Mouse (Mus musculus): ENCODE results near the gene Utp20. TPM values are rescaled to one million over a fixed set of nuclear protein-coding genes. Genes with fewer than 3 reads are reported as not detected.
A peak's percentile ranks its signal among the peaks of the same experiment; 100 is the strongest.
"Not testable (repeated sequence)": the region's sequence is repeated elsewhere in the genome, so short reads cannot be mapped to it uniquely, and the experiment has no call there.

Utp20 gene
- polyA plus RNA-seq, 1 experiment from 2014 or later = 13.7 TPM

GRCm38 (mm10) chr10:88826947-88827306, 323 bp upstream of the Utp20 start:
- WGBS = 2% methylated on average over 6 of the region's 6 CpGs
- not testable (repeated sequence) for ATAC-seq (ENCODE audit: insufficient read depth, low FRiP score, low read depth); H3K36me3 ChIP-seq; H3K27me3 ChIP-seq (replicated peaks); H3K9ac ChIP-seq; H3K27ac ChIP-seq; H3K9me3 ChIP-seq; H3K4me1 ChIP-seq
- peak overlapping the region; percentile 71 for H3K4me2 ChIP-seq
- H3K4me3 ChIP-seq (replicated peaks) = peak overlapping the region; percentile 96

- no peaks in the 10 kb centered on the region for H3K9me3 ChIP-seq
- ATAC-seq (ENCODE audit: insufficient read depth, low FRiP score, low read depth) = no peak
- H3K27me3 ChIP-seq (replicated peaks) = no peaks in the 10 kb centered on the region
- no peak overlapping the region for H3K9ac ChIP-seq
- no peak overlapping the region for H3K27ac ChIP-seq
- no peaks in the 10 kb centered on the region for H3K4me1 ChIP-seq
- WGBS = 89% methylated on average over 5 of the region's 5 CpGs
- H3K4me2 ChIP-seq = no peak overlapping the region
- H3K36me3 ChIP-seq = peaks cover 26% of the 10 kb centered on the region; the same call in 1 of the 2 replicates
- H3K4me3 ChIP-seq (replicated peaks) = no peak overlapping the region
These were observed 9.3 kb downstream of the Utp20 start for GRCm38 (mm10) chr10:88817335-88817734.

GRCm38 (mm10) chr10:88815256-88815655, 11.3 kb downstream of the Utp20 start:
- H3K4me3 ChIP-seq (replicated peaks) = no peak overlapping the region
- H3K36me3 ChIP-seq = peaks cover 33% of the 10 kb centered on the region; the same call in 1 of the 2 replicates
- no peak overlapping the region for H3K27ac ChIP-seq
- H3K4me1 ChIP-seq = no peaks in the 10 kb centered on the region
- WGBS = 91% methylated on average over 2 of the region's 2 CpGs
- H3K27me3 ChIP-seq (replicated peaks) = no peaks in the 10 kb centered on the region
- no peaks in the 10 kb centered on the region for H3K9me3 ChIP-seq
- ATAC-seq (ENCODE audit: insufficient read depth, low FRiP score, low read depth) = no peak
- H3K9ac ChIP-seq = no peak overlapping the region
- H3K4me2 ChIP-seq = no peak overlapping the region

DNA sequence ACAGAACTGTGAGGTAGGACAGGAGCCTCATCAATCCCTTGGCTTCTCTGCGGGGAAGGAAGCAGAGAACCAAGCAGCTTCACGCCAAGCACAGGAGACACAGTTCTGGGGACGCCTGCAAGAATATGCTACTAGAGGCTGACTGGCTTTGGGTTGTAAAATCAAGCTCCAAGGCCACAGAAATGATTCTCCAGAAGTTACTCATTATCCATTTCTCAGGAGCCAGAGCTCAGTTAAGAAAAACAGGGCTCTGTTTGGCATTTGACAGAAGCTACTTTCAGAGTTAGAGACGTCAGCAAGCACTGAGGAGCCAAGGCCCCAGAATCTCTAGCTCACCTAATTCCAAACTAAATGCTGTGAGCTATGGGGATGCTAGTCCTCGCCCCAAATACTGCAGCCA, 14.9 kb downstream of the Utp20 start:
- no peaks in the 10 kb centered on the region for H3K9me3 ChIP-seq
- no peak overlapping the region for H3K4me2 ChIP-seq
- no peak overlapping the region for H3K4me3 ChIP-seq (replicated peaks)
- no peak overlapping the region for H3K9ac ChIP-seq
- H3K4me1 ChIP-seq = no peaks in the 10 kb centered on the region
- ATAC-seq (ENCODE audit: insufficient read depth, low FRiP score, low read depth) = no peak
- WGBS = 87% methylated on average over 5 of the region's 5 CpGs
- H3K36me3 ChIP-seq = peaks cover 36% of the 10 kb centered on the region
- H3K27me3 ChIP-seq (replicated peaks) = no peaks in the 10 kb centered on the region
- H3K27ac ChIP-seq = no peak overlapping the region

GRCm38 (mm10) chr10:88802236-88802635, 24.4 kb downstream of the Utp20 start:
- Histone ChIP-seq H3K4me1 (no peaks in the 10 kb centered on the region), H3K27ac (no peak overlapping the region), H3K9me3 (no peaks in the 10 kb centered on the region), H3K4me2 (no peak overlapping the region), H3K27me3 (replicated peaks) (no peaks in the 10 kb centered on the region), H3K36me3 (peaks cover 14% of the 10 kb centered on the region), H3K4me3 (replicated peaks) (no peak overlapping the region), H3K9ac (no peak overlapping the region)
- no peak for ATAC-seq (ENCODE audit: insufficient read depth, low FRiP score, low read depth)
- WGBS = 86% methylated on average over 3 of the region's 3 CpGs

- no peaks in the 10 kb centered on the region for H3K9me3 ChIP-seq
- H3K36me3 ChIP-seq = peaks cover 12% of the 10 kb centered on the region; the same call in 1 of the 2 replicates
- 87% methylated on average over 7 of the region's 7 CpGs for WGBS
- no peak for ATAC-seq (ENCODE audit: insufficient read depth, low FRiP score, low read depth)
- no peaks in the 10 kb centered on the region for H3K4me1 ChIP-seq
- H3K27me3 ChIP-seq (replicated peaks) = no peaks in the 10 kb centered on the region
- H3K4me3 ChIP-seq (replicated peaks) = no peak overlapping the region
- H3K9ac ChIP-seq = no peak overlapping the region
- no peak overlapping the region for H3K4me2 ChIP-seq
- H3K27ac ChIP-seq = no peak overlapping the region
These were observed 27.2 kb downstream of the Utp20 start for GRCm38 (mm10) chr10:88799381-88799780.

DNA sequence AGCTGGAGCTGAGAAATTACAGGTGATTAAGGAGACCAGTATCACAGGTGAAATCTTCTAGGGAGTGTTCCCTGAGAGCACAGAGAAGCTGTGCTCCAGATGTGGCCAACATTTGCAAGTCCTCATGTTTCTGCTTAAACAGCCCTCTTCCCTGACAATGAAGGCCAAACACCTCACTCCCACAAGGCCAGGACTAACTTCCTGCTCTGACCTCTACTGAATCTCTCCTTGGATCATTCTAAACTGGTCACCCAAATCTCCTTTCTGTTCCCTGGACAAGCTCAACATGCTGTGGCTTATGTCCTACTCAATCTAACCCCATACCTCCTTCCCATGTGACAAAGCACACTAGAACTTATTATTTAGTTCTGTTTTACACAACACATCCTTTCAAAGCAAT, 29.2 kb downstream of the Utp20 start:
- Histone ChIP-seq H3K4me3 (replicated peaks) (no peak overlapping the region), H3K27ac (no peak overlapping the region), H3K27me3 (replicated peaks) (no peaks in the 10 kb centered on the region), H3K4me2 (no peak overlapping the region), H3K9me3 (no peaks in the 10 kb centered on the region), H3K4me1 (no peaks in the 10 kb centered on the region), H3K36me3 (peaks cover 14% of the 10 kb centered on the region; the same call in 1 of the 2 replicates), H3K9ac (no peak overlapping the region)
- no peak for ATAC-seq (ENCODE audit: insufficient read depth, low FRiP score, low read depth)

DNA sequence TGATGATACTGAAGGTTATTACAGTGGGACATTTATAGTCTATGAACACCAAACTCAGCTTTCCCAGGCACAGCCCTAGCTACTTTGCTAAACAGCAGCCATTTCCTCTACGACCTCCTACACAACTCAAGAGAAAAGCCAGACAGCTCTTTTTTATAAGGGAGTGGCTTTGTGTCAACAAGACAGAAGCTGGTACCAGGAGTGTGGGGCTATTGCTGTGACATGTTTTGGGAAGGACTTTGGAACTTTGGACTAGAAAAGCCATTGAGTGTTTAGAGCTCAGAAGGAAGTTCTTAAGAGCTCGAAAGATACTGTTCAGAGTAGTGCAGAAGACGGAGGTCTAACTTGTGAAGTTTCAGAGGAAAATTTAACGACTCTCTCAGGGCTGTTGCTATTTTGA, 29.7 kb downstream of the Utp20 start:
- Histone ChIP-seq H3K4me3 (replicated peaks) (no peak overlapping the region), H3K4me1 (no peaks in the 10 kb centered on the region), H3K27ac (no peak overlapping the region), H3K9ac (no peak overlapping the region), H3K9me3 (no peaks in the 10 kb centered on the region), H3K4me2 (no peak overlapping the region), H3K27me3 (replicated peaks) (no peaks in the 10 kb centered on the region), H3K36me3 (peaks cover 14% of the 10 kb centered on the region; the same call in 1 of the 2 replicates)
- ATAC-seq (ENCODE audit: insufficient read depth, low FRiP score, low read depth) = peak; percentile 88
- 73% methylated on average over 4 of the region's 4 CpGs for WGBS

DNA sequence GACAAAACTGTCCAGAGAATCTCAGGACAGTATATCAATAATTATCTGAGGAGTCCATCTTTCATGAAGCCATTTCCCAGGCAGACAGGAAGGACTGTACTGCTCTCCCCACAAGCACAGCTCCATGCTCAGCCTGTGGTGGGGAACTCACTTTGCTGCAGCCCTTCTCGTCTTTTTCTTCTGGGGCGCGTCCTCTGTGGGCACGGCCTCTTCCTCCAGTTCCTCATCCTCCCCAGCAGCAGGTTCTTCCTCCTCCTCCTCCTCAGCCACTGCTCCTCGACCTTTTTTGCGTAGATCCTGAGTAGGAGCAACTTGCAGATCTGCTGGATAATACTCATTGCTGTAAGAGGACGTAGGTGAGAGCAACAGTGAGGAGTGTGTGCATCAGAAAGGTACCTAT, 31.4 kb downstream of the Utp20 start:
- ATAC-seq (ENCODE audit: insufficient read depth, low FRiP score, low read depth) = no peak
- peaks cover 21% of the 10 kb centered on the region for H3K36me3 ChIP-seq

GRCm38 (mm10) chr10:88794606-88795005, 32.0 kb downstream of the Utp20 start:
- H3K9me3 ChIP-seq = no peaks in the 10 kb centered on the region
- no peaks in the 10 kb centered on the region for H3K27me3 ChIP-seq (replicated peaks)
- no peak overlapping the region for H3K4me2 ChIP-seq
- H3K4me3 ChIP-seq (replicated peaks) = no peak overlapping the region
- no peaks in the 10 kb centered on the region for H3K4me1 ChIP-seq
- ATAC-seq (ENCODE audit: insufficient read depth, low FRiP score, low read depth) = no peak
- no peak overlapping the region for H3K9ac ChIP-seq
- H3K27ac ChIP-seq = no peak overlapping the region
- WGBS = 85% methylated on average over 8 of the region's 8 CpGs
- peaks cover 21% of the 10 kb centered on the region for H3K36me3 ChIP-seq

More for the DNA sequence above, 31.4 kb downstream of the Utp20 start:
- no peaks in the 10 kb centered on the region for H3K27me3 ChIP-seq (replicated peaks)
- no peak overlapping the region for H3K9ac ChIP-seq
- H3K4me2 ChIP-seq = no peak overlapping the region
- no peak overlapping the region for H3K27ac ChIP-seq
- H3K4me3 ChIP-seq (replicated peaks) = no peak overlapping the region
- 82% methylated on average over 7 of the region's 7 CpGs for WGBS
- no peaks in the 10 kb centered on the region for H3K9me3 ChIP-seq
- H3K4me1 ChIP-seq = no peaks in the 10 kb centered on the region

- Histone ChIP-seq H3K9ac (no peak overlapping the region), H3K4me2 (no peak overlapping the region), H3K27me3 (replicated peaks) (no peaks in the 10 kb centered on the region), H3K4me1 (no peaks in the 10 kb centered on the region), H3K4me3 (replicated peaks) (no peak overlapping the region), H3K36me3 (peaks cover 18% of the 10 kb centered on the region), H3K27ac (no peak overlapping the region), H3K9me3 (no peaks in the 10 kb centered on the region)
- ATAC-seq (ENCODE audit: insufficient read depth, low FRiP score, low read depth) = no peak
These were observed 32.9 kb downstream of the Utp20 start for GRCm38 (mm10) chr10:88793671-88794070.

DNA sequence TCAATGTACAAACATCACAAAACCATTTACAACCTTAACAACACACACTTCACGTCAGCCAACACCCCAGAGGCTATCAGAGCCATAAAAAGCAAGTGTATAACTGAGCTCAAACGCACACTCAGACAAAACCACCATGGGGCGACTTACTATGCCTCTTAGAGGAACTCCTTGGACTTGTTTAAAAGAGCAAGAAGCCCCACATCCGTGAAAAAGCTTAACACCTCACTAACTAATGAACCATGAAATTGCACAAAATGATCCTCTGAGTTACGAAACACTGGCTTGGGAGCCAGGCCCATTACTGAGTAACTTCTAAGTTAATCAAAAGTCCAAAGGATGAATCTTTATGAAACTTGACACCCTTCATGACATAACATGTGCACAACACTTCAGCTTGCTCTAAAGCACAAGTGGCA, 42.1 kb downstream of the Utp20 start:
- H3K4me2 ChIP-seq = no peak overlapping the region
- no peaks in the 10 kb centered on the region for H3K9me3 ChIP-seq
- ATAC-seq (ENCODE audit: insufficient read depth, low FRiP score, low read depth) = no peak
- H3K27ac ChIP-seq = no peak overlapping the region
- no peaks in the 10 kb centered on the region for H3K27me3 ChIP-seq (replicated peaks)
- H3K9ac ChIP-seq = no peak overlapping the region
- 80% methylated on average over 5 of the region's 5 CpGs for whole genome bisulfite sequencing
- H3K36me3 ChIP-seq = no peaks in the 10 kb centered on the region
- no peak overlapping the region for H3K4me3 ChIP-seq (replicated peaks)
- H3K4me1 ChIP-seq = no peaks in the 10 kb centered on the region

GRCm38 (mm10) chr10:88783941-88784340, 42.7 kb downstream of the Utp20 start:
- Histone ChIP-seq H3K27ac (no peak overlapping the region), H3K9me3 (no peaks in the 10 kb centered on the region), H3K4me3 (replicated peaks) (no peak overlapping the region), H3K27me3 (replicated peaks) (no peaks in the 10 kb centered on the region), H3K36me3 (no peaks in the 10 kb centered on the region), H3K4me1 (no peaks in the 10 kb centered on the region), H3K4me2 (no peak overlapping the region), H3K9ac (no peak overlapping the region)
- no peak for ATAC-seq (ENCODE audit: insufficient read depth, low FRiP score, low read depth)
- WGBS = 89% methylated on average over 5 of the region's 5 CpGs

All from stomach, embryonic 15.5 days (tissue).